Mouse (Mus musculus) thymus, postnatal 14 days (tissue): Measurements from ENCODE around the gene Szrd1.

Experiments
- DNase-seq: peaks from one replicate; pipeline ENCODE4 v3.0.0; 2021

Gene Szrd1

DNA sequence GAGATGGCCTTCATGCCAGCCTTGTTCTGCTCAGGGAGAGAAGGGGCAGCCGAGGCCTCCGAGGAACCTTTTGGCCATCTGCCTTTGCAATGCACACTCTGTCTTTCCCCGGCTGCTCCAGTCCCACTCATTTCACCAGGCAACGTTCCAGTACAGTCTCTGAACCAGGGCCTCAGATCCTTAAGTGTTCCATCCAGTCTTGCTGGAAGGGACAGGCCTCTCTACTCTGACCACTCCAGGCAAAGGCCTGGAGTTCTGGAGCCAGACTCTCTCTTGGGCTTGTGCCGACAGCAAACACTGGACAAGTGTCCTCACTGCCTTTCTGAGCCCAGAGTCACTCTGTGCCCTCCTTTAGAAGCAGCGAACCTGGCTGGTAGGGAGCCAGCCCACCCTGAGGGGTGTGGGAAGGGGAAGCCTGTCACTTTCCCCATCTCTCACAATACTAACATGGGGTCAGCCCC lies 25.0 kb downstream of the Szrd1 start:
- no peak for DNase-seq

DNA sequence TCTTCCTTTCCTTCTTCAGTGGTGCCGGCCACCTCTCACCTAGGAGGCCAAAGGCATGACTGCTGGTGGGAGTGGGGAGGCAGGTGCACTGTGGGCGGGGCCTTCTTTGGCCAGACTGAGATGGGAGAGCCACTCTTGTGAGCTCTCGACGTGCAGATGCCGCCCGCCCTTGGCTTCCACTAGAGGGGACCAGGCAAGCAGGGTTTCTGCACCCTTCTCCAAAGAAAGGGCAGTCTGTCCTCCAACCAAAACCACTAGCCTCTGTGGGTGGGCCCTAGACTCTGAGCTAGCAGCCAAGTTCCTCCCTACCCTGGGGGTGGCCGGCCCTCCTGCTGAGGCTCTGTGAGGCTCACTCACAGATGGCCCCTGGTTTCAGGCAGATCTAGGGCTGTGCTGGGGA lies 25.7 kb downstream of the Szrd1 start:
- DNase-seq, result no peak

DNA sequence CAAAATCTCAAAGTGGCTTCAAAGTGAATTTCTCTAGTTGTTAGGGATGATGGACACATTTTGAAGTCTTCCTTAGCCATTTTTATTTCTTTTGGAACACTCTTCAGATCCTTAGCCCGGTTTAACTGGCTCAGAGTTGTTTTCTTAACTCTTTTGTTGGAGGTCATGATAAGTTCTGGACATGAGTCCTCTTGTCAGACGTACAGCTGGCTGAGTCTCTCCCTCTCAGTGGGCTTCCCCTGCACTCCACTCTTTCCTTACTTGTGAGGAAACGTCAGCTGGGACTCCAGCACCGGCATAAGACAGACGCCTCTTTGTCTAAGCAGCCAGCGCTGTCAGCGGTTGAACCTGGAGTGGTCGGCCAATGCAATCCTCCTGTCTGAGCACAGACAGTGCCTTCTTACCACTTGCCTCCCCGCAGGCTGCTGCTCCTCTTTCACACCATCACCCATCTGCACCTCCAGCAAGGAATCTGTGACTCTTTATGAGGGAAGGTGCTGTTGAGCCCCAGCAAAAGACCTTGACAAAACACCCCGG lies 31.3 kb downstream of the Szrd1 start:
- no peak for DNase-seq

DNA sequence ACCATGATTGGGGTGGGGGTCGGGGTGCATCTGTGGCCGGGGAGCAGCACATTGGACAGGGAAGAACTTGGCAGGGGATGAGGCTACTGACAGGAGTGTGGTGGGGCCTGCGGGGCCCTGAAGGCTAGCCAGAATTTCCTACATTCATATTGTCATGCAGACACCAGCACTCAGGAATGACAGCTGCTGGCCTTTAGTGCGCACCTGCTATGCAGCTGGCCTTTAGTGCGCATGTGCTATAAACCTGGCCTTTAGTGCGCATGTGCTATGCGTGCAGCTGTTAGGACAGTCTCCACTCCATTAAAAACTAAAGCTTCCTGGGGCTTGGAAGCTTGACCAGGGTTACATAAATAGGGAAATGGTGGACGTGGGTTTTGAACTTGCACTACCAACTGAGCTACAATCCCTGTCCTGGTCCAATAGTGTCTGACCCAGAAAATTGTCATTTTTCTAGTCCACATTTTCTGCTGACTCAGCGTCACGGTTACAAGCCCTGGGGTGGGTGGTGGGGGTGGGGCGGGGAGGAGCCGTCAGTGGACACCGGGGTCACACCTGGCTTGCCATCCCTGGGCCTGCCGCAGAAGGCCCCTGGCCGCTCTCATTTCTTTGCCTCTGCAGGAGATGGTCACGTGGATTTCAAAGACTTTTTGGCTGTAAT lies 32.9 kb downstream of the Szrd1 start:
- no peak for DNase-seq

DNA sequence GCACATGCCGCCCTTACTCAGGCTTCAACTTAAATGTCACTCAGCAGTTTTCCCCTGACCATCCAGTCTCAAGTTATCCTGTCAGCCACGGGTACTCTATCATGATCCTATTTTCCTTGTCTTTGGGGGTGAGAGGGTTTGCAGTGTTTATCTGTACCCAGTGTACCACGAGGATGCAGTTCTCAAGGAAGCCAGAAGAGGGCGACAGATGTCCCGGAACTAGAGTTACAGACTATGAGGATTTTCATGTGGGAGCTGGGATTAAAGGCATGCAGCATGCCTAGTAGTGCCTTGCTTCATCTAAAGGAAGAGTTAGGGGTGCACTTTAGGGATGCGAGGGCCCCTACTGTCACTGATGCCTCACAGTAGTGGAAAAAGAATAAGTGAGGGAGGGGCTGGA lies 37.7 kb downstream of the Szrd1 start:
- peak; percentile 17 for DNase-seq

DNA sequence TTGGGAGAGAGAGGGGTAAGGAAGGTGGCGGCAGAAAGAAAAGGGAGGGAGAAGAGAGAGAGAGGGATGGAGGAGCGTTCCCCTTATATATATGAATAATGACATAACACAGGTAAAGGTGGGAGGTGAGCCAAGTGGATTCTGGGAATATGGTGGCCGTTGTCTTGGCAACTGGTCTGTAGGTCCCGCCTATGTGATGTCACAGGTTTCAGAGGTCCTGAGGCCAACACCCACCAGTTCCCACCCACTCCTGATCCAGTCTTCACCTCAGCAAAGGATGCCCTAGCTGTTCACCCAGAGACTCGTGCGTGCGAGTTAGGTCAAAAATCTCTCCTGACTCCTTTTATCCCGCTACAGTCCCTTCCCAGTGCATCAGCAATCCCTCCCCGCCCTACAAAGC lies 38.3 kb downstream of the Szrd1 start:
- no peak for DNase-seq

DNA sequence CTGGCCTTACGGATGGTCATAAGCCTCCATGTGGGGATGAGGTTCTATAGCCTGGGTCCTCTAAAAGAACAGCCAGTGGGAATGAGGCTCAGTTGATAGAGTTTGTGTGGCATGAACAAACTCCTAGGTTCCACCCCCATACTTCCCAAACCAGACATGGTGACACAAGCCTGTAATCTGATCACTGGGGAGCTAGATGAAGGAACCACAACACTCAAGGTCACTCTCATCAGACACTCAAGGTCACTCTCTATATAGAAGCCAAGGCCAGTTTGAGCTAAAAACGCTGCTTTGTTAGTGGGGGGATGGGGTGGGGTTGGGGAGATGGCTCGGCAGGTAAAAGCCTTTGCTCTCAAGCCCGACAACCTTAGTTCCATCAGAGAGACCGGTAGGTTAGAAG lies 39.6 kb downstream of the Szrd1 start:
- DNase-seq, result no peak

DNA sequence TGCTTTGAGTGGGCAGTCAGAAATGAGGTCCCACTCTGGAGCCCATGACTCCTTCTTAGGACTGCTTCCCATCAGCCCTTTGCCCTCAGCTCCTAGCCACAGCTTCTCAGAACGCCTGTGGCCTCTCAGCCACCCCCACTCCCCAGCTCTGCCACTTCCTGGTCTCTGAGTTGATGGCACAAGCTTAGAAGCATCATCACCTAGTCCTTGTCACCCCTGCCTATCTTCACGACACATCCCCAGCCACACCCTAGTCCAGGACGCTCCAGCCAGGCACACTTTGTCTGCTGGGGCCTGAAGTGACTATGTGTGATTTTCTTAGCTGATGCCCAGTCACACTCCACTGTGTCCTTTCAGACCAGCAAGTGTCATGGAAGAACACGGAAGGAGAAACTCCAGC lies 40.6 kb downstream of the Szrd1 start:
- no peak for DNase-seq

DNA sequence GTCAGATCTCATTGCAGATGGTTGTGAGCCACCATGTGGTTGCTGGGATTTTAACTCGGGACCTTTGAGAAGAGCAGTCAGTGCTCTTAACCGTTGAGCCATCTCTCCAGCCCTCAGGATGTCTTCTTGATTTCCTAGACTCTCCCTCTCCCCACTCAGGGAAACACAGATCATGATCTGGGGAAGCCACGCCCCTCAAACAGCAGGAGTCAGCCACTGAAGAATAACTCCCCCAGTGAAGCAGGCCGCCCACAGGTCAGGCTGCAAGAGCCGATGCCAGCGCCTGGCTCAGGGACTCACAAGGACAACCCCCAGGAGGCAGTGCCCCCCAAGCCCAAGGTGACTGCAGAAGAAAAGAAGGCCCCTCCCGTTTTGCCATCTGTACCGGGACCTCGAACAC lies 42.9 kb downstream of the Szrd1 start:
- DNase-seq, result no peak

DNA sequence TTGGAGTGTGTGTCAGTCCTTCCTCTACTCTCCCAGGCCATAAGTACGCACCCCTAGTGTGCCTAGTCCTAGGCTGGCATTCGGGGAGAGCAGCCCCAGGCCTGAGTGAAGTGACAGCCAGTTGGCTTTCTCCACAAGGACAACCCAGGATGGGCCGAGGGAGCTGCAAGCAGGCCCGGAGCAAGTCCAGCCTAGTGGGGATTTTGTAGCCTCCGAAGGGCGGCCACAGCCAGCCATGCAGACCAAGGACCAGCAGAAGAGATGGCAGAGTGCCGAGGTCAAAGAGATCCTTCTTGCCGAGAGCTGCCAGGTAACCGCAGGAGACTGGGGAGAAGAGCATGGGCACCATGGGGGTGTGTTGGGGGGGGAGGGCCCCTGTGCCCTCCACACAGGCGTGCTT lies 44.6 kb downstream of the Szrd1 start:
- DNase-seq, result no peak

DNA sequence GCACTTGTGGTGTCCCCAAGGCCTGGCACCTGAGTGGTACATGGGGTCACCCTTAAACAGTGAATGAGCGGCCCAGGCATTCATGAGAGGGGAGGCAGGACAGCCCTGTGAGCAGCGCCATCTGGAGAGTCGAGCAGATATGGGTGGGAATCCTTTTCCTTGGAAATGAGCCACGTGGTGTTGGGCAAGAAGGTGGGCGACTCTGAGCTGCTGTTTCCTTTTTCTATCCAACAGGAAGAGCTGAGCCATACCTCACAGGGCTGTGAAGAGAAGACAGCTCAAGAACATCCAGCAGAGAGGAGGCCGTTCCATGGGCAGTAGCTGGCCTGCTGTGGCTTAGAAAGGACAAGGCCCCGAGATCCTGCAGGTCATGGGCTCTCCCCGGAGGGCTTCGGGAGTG lies 50.9 kb downstream of the Szrd1 start:
- no peak for DNase-seq

DNA sequence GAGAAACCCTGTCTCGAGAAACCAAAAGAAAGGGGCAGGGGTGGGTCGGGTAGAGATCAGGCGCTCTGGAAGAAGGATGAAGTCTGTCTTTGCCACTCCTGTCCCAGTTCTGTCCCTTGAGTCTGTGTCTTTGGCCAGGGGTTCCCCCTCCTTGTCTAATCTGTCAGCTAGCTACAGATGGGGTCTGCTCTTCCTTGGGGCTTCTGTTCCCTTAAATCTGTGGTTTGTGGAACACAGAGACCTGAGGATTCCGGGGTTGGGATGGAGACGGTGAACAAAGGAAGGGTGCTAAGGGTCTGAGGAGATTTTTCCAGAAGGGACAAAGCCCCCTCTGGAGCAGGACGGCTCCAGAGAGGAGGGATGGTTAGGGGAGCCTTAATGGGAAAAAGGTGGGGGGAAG lies 51.5 kb downstream of the Szrd1 start, which contains the start of gene Spata21:
Gene Spata21 (plus strand): TSS at position 301 of the 400 bp plus-strand sequence.
- DNase-seq, result no peak

DNA sequence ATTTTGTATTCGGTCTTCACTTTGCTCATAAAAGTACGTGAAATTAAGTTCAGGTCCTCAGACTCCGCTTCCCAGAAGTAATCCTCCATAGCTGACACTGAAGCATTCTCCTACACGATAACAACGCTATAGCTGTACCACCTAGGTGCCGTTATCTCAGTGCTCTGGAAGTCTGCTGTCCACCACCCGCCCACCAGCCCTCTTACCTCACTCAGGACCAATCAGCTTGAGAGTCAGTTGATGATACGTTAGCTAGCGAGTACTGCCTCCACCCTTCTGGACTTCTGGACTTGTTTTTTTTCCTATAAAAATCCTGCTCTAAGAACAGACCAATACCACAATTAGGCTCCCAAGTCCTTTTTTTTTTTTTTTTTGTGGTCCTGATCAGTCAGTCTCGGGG lies 52.7 kb downstream of the Szrd1 start:
- no peak for DNase-seq

DNA sequence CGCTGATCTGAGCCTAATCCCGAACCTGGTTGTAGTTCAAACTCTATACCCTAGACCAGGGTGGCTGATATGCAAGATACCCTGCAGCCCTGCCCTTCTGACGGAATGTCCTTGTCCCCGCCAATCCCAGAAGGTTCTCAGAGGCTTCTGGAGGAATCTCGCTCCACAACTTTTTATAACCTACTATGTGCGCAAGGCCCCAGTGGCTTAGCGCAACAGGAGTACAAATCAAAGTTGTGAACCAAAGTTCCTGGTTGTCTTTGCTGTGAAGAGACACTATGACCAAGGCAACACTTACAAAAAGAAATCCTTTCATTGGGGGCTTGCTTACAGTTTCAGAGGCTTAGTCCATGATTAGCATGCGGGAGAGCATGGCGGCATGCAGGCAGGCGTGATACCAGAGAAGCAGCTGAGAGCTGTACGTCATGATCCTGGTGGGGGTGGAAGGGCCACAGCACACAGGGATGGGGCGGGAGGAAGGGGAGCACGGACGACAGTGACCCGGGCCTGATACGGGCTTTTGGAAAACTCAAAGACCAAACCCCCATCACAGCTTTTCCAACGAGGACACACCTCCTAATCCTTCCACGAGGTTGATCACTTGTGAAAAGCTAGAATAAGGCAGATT lies 61.0 kb downstream of the Szrd1 start:
- DNase-seq, result no peak

DNA sequence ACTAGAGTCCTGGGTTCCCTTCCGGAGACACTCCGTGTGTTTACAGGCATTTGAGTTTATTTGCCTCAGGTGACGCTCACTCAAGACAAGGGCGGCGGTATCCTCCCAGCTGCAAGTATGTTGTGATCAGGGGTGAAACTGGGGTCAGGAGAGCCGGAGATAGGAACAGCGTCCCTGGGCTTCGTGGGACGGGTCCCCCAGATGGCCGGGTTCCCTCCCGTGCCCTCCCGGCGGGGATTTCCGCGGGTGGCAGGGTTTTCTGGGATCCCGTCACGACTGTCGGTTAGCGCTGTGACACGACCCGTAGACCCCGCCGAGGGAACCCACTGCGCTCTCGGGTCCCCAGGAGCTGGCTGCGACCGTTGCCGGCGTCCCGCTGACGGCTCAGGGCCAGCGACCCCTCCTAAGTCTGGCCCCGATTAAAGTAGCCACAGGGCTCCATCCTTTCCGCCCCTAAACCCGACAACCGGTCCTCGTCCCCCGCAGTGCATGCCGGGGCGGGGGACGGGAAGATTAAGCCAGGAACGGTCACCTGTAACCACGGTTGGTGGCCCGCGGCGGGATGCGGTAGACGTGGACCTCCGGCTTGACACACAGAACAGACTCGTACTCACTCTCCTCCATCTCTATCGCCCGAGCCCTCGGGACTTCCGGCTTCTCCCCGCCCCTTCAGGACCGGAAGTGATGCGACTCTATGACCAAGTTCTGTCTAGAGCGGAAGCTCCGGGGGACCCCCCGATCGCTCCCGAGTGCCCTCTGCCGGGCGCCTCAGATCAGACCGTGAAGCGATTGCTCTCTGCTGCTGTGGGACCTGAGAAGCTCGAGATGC lies 61.7 kb downstream of the Szrd1 start, which contains the start of gene Necap2:
Gene Necap2 (minus strand): TSS at position 677 of the 829 bp plus-strand sequence.
- DNase-seq, result peak; percentile 97

DNA sequence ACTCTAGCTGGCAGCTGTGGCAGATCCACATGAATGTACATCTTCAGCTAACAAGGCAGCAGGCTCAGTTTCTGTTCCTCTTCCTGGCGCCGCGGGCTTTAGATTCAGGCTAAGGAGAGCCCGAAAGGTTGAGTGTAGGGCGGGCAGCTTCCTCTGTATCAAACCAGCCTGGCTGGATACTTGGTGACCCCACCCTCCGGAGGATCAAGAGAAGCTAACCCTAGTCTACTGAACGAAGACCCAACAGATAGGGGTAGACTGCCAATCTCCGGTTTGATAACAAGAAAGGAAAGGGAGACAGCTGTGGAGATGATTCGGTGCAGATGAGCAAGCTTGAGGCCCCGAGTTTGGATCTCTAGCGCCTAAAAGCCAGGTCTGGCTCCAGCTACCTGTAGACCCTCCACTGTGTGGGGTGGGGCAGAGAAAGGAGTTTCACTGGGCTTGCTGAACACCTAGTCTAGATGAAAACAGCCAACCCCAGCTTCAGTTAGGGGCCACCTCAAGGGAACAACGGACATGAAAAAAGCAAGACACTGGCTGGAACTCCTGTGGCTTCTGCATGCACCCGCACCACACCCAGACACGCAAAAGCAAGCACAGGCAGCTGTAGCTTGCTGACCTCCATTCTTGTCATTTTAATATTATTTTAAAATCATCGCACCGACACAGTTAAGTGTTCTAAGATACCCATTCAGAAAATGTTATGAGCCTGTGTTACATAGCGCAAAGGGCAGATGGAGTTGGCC lies 62.6 kb downstream of the Szrd1 start:
- DNase-seq, result no peak

DNA sequence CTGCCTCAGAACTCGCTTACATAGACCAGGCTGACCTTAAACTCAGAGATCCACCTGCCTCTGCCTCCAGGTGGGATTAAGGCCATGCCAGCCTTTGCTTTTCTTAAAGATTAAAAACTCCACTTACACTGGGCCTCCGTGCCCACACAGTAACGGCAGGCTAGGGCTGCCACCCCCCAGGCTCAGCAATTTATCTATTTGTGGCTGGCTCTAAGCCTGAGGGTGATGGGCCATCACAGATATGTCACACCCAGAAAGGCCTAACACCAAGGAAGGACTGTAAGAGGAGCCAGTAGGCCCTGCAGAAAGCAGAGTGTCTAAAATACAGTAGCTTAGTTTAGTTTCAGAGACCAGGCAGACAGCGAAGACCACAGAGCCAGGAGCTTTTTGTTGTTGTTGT lies 65.5 kb downstream of the Szrd1 start:
- no peak for DNase-seq

DNA sequence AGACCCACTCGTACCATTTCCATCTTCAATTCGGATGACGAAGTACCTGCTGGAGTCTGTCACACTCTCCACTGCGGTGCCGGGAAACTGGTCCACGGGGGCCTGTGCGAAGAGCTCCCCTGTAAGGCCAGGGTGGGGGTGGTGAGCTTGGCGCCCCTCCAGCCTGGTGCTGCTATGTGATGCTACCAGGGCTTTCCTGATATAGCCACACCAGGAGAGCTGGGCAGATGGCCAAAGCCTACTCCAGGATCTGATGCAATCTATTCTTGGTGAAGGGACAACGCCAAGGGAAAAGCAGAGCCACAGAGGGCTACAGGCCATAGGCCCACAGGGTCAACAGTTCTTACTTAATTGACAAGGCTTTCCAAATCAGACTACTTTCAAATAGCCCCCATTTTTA lies 65.9 kb downstream of the Szrd1 start:
- no peak for DNase-seq

DNA sequence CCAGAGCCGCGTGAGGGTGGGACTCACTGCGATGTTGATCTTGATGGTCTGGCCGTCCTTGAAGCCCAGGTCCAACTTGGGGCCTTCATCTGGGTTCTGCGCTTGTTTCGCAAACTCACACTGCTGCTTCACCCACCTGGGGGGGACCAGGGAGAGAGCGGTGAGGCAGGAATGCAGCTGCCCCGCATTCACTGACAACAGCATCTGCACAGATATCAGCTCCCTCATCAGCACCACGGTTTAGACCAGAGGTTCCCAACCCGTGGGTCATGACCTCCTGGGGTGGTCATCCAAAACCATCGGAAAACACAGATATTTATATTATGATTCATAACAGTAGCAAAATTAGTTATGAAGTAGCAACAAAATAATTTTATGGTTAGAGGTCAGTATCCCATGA lies 67.1 kb downstream of the Szrd1 start:
- no peak for DNase-seq

DNA sequence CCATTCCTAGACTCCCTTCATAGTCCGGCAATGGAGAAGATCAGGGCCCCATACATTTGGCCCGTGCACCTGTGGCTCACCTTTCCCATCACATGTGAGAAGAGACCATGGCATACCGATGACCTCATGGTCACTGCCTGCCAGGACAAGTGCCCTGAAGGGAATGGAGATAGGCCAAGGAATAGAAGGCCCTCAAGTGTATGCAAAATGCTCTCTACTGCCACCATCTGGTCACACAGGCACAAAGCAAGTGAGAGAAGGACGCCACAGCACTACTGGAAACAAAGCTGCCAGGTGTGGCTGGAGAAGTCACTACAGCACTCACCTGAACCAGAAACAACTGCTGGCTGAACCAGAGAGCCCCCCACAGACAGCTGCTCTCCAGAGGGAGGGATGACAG lies 69.8 kb downstream of the Szrd1 start:
- peak; percentile 55 for DNase-seq

DNA sequence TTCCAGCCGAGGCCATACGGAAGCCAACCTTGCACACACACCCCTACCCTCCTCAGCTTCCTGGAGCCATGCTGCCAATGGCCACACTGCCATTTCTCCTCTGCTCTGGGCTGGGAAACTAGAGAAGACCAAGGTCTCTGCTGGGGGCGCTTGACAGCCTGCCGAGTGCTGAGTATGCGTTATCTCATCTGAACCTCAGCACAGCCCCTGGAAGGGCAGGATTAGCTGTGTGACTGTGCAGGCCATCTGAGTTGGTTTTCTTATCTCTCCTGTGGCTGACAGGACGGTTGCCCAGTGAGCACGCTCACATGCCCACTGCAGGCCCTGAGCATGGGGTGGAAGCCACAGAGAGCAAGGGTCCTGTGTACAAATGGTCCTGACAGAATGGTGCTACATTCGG lies 70.9 kb downstream of the Szrd1 start:
- DNase-seq, result no peak

DNA sequence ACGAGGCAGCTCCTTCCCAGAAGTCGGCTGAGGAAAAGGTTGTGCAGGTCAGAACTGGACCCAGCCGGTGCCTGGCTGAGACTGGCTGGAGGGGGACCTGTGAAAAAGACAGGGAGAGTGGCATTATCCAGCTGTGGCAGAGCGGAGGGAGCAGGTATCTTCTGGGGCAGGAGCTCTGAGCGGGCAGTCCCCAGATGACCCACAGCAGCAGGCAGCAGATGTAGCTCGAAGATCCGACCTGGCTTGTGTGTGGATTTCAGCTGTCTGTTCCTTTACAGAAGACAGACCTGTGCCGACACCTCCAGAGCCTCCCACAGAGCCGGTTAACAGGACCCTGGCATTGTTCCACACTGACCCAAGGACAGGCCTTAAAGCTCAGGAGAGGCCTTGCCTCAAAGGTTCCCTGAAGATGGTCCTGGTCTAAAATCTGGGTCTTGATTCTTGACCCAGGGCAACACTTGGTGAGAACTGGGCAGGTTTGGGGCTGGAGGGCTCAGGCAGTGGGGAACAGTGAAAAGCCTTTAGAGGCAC lies 72.0 kb downstream of the Szrd1 start:
- DNase-seq, result no peak
